In the genomic region with DNA sequence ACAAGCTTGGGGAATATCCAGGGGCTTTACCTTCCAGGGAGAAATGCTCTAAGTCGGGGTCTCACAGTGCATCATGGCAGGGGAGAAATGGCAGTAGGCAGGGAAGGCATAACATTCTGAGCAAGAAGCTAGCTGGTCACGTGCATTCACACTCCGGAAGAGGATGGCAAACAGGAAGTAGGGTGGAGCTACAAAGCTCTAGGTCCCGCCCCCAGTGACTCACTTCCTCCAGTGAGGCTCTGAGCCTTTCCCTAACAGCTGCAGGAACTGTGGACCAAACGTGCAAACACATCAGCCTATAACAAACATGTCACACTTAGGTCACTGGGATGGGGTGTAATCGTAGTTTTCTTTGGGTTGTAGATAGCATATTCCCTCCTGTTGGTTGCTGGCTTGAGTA, we compare ENCODE assay signal across 27 mouse cellular contexts. TPM values are rescaled to one million over a fixed set of nuclear protein-coding genes. Genes with fewer than 3 reads are reported as not detected.
DNase-seq lines count a peak whose midpoint lies in the region; ATAC-seq and TF ChIP-seq lines count a peak whose summit lies in the region.
"Had no signal": no experiment of that assay in that cellular context is flagged by ENCODE, and none has a peak within 500 bp of the region (broad histone marks: within the 10 kb centered on the region; RNA-seq: fewer than 3 reads in every experiment).

No protein-coding gene starts in this region.

- H3K27me3 ChIP-seq in MEL (ENCODE audit: control insufficient read depth in 1 of 2, insufficient read depth in 2 of 2, low read length in 2 of 2): peaks cover 0 to 2% of the 10 kb centered on the region in 2 experiments; a peak in 2 of 4 replicates
- H3K27me3 ChIP-seq in hindbrain, embryonic 10.5 days (ENCODE audit: insufficient read depth, poor library complexity, severe bottlenecking): no peaks in the 10 kb centered on the region
- H3K27me3 ChIP-seq: embryonic facial prominence, embryonic 15.5 days; forebrain, embryonic 12.5 days; limb, embryonic 12.5 days; liver, embryonic 15.5 days; lung, embryonic 15.5 days; neural tube, embryonic 12.5 days had no signal

- no peaks in the 10 kb centered on the region for H3K79me2 ChIP-seq in MEL (ENCODE audit: control insufficient read depth, insufficient read depth, low read length, poor library complexity)

- TF ChIP-seq RAD21 in MEL (IDR thresholded peaks at IDR 0.05; ENCODE audit: low read depth, low read length): no peak

- no peak overlapping the region for H3K4me3 ChIP-seq in MEL (ENCODE audit: control insufficient read depth in 1 of 2, insufficient read depth in 1 of 2, low read depth in 2 of 2, low read length in 2 of 2)
- H3K4me3 ChIP-seq in hindbrain, embryonic 10.5 days: no peak overlapping the region
- H3K4me3 ChIP-seq: embryonic facial prominence, embryonic 15.5 days; forebrain, embryonic 12.5 days; left cerebral cortex, adult 2 months; limb, embryonic 12.5 days; liver, embryonic 15.5 days; lung, embryonic 15.5 days; myocyte; neural tube, embryonic 12.5 days had no signal

- no peak for TF ChIP-seq CTCF in MEL (IDR thresholded peaks at IDR 0.05 in 2 of 3, conservative IDR thresholded peaks at IDR 0.05 in 1 of 3; ENCODE audit: control insufficient read depth in 1 of 3, insufficient read depth in 1 of 3, low read depth in 2 of 3, low read length in 3 of 3, poor library complexity in 1 of 3, severe bottlenecking in 1 of 3)

- H3K9ac ChIP-seq in MEL (ENCODE audit: control insufficient read depth, low read depth, low read length, poor library complexity, severe bottlenecking): no peak overlapping the region
- H3K9ac ChIP-seq: embryonic facial prominence, embryonic 15.5 days; forebrain, embryonic 12.5 days; forebrain, postnatal 0 days; limb, embryonic 12.5 days; liver, embryonic 15.5 days; lung, embryonic 15.5 days; neural tube, embryonic 12.5 days had no signal

- no peaks in the 10 kb centered on the region for H3K4me1 ChIP-seq in MEL (ENCODE audit: control insufficient read depth in 1 of 2, insufficient read depth in 2 of 2, low read length in 2 of 2)
- no peaks in the 10 kb centered on the region for H3K4me1 ChIP-seq in hindbrain, embryonic 10.5 days (replicated peaks)
- H3K4me1 ChIP-seq: forebrain, embryonic 12.5 days; limb, embryonic 12.5 days; liver, embryonic 15.5 days; neural tube, embryonic 12.5 days had no signal

- H3K9me3 ChIP-seq in MEL (replicated peaks; ENCODE audit: insufficient read depth, low read length): no peaks in the 10 kb centered on the region
- H3K9me3 ChIP-seq in hindbrain, embryonic 10.5 days: no peaks in the 10 kb centered on the region
- H3K9me3 ChIP-seq: embryonic facial prominence, embryonic 15.5 days; forebrain, embryonic 12.5 days; limb, embryonic 12.5 days; liver, embryonic 15.5 days; lung, embryonic 15.5 days; neural tube, embryonic 12.5 days had no signal

- no peak for TF ChIP-seq EP300 in MEL (IDR thresholded peaks at IDR 0.05; ENCODE audit: low read depth in 1 of 2, low read length in 2 of 2)

- no peak overlapping the region for H3K27ac ChIP-seq in MEL (ENCODE audit: control insufficient read depth, low read depth, low read length)
- H3K27ac ChIP-seq in hindbrain, embryonic 10.5 days: no peak overlapping the region
- H3K27ac ChIP-seq: embryonic facial prominence, embryonic 15.5 days; forebrain, embryonic 12.5 days; kidney, postnatal 0 days; left cerebral cortex, adult 2 months; limb, embryonic 12.5 days; liver, embryonic 15.5 days; lung, embryonic 15.5 days; neural tube, embryonic 12.5 days had no signal

- no peak for TF ChIP-seq POLR2A in MEL (IDR thresholded peaks at IDR 0.05; ENCODE audit: control insufficient read depth in 1 of 2, insufficient read depth in 1 of 2, low read depth in 1 of 2, low read length in 2 of 2, poor library complexity in 1 of 2)

- no peak for ATAC-seq in activated CD4-positive, CD25-positive, alpha-beta regulatory T cell, adult 4 months
- ATAC-seq: forebrain, postnatal 0 days; hindbrain, embryonic 16.5 days; intestine, embryonic 16.5 days had no signal

- DNase-seq in lung, postnatal 10 days: peak; percentile 44
- DNase-seq in lung, adult 18-20 months: no peak
- peak; percentile 23 for DNase-seq in MEL (ENCODE audit: low read depth, low spot score)
- peak; percentile 19 for DNase-seq in induced T-regulatory cell, adult 2 months (ENCODE audit: low read depth)
- peak; percentile 47 for DNase-seq in testis, postnatal 14 days (ENCODE audit: low spot score)
- no peak for DNase-seq in hindbrain, embryonic 10.5 days (ENCODE audit: low spot score)
- DNase-seq in yolk sac, embryonic 10.5 days (ENCODE audit: low spot score): no peak
- DNase-seq: adrenal gland, postnatal 25 days; cerebellum, adult 11-12 months; cerebellum, adult 9-11 months; forebrain, postnatal 0 days; heart, postnatal 14 days; kidney, adult 8-10 months; right cerebral cortex, adult 18-20 months; thymus, postnatal 14 days had no signal

- WGBS in hindbrain, embryonic 10.5 days: 86% methylated on average over 6 of the region's 6 CpGs

- H3K36me3 ChIP-seq in MEL (ENCODE audit: control insufficient read depth in 1 of 2, insufficient read depth in 2 of 2, low read length in 2 of 2): no peaks in the 10 kb centered on the region
- H3K36me3 ChIP-seq in hindbrain, embryonic 10.5 days: no peaks in the 10 kb centered on the region
- H3K36me3 ChIP-seq: embryonic facial prominence, embryonic 15.5 days; forebrain, embryonic 12.5 days; limb, embryonic 12.5 days; liver, embryonic 15.5 days; lung, embryonic 15.5 days; neural tube, embryonic 12.5 days had no signal

TF ChIP-seq in MEL, 35 proteins besides CTCF, POLR2A, EP300 and RAD21:
- TF ChIP-seq POLR2AphosphoS2 (IDR thresholded peaks at IDR 0.05; ENCODE audit: low read length) (no peak), KAT2A (conservative IDR thresholded peaks at IDR 0.05; ENCODE audit: low read depth, low read length) (no peak), NRF1 (IDR thresholded peaks at IDR 0.05; ENCODE audit: insufficient read depth, low read depth, low read length, poor library complexity, severe bottlenecking) (no peak), MYB (IDR thresholded peaks at IDR 0.05; ENCODE audit: low read depth, low read length) (no peak), MAFK (IDR thresholded peaks at IDR 0.05; ENCODE audit: borderline replicate concordance, low read depth, low read length) (no peak), MAZ (IDR thresholded peaks at IDR 0.05; ENCODE audit: low read depth, low read length) (no peak), ETS1 (IDR thresholded peaks at IDR 0.05; ENCODE audit: low read depth, low read length) (no peak), POLR2AphosphoS5 (IDR thresholded peaks at IDR 0.05; ENCODE audit: borderline replicate concordance, low read depth, low read length) (no peak), MYC (IDR thresholded peaks at IDR 0.05; ENCODE audit: low read depth, low read length) (no peak), ZKSCAN1 (IDR thresholded peaks at IDR 0.05; ENCODE audit: low read depth, low read length) (no peak), E2F4 (IDR thresholded peaks at IDR 0.05; ENCODE audit: borderline replicate concordance, low read depth, low read length) (no peak), JUND (IDR thresholded peaks at IDR 0.05; ENCODE audit: low read depth, low read length) (no peak), BHLHE40 (IDR thresholded peaks at IDR 0.05; ENCODE audit: borderline replicate concordance, low read depth, low read length) (no peak), SIN3A (IDR thresholded peaks at IDR 0.05; ENCODE audit: low read length) (no peak), UBTF (IDR thresholded peaks at IDR 0.05; ENCODE audit: borderline replicate concordance, insufficient read depth, low read depth, low read length) (no peak)
TF ChIP-seq in MEL: peak in this region for 0.

RNA-seq across cellular contexts. Expression of a gene that starts 15.6 kb away (rescaled TPM):
- 0.23 and 0.29 TPM in 2 replicates for total RNA-seq in MEL (2012; rRNA removed)
- not detected for polyA plus RNA-seq in MEL (2012; ENCODE audit: insufficient read depth in 1 of 2, insufficient read length in 2 of 2, low read depth in 1 of 2, low replicate concordance in 2 of 2, missing spikeins in 1 of 2)
- 6.2 and 6.4 TPM in 2 replicates for polyA plus RNA-seq in hindbrain, embryonic 10.5 days (2016; fragmentation: Nextera tagmentation; extraction: Ambion mirVana)
- under 1 TPM; 0.59 to 0.79 TPM for polyA plus RNA-seq in activated CD4-positive, CD25-positive, alpha-beta regulatory T cell, adult 4 months (2017; shearing (Covaris generic))

Comparison
In these comparisons a context has a peak if more than half of its experiments do, and no peak if none do; other contexts are left out.
1. DNase-seq: peak in lung, postnatal 10 days (single experiment), MEL (single experiment), induced T-regulatory cell, adult 2 months (single experiment) and testis, postnatal 14 days (single experiment); none in lung, adult 18-20 months (0 of 2), hindbrain, embryonic 10.5 days (single experiment) and yolk sac, embryonic 10.5 days (single experiment).